Mouse (Mus musculus) frontal cortex, postnatal 14 days (tissue): Measurements from ENCODE around the gene Samd10.

Experiments
- DNase-seq, 2 experiments: peaks; one replicate each; pipeline ENCODE4 v3.0.0; 2022; ENCODE audit warnings: low spot score in 2 of 2

Gene Samd10

DNA sequence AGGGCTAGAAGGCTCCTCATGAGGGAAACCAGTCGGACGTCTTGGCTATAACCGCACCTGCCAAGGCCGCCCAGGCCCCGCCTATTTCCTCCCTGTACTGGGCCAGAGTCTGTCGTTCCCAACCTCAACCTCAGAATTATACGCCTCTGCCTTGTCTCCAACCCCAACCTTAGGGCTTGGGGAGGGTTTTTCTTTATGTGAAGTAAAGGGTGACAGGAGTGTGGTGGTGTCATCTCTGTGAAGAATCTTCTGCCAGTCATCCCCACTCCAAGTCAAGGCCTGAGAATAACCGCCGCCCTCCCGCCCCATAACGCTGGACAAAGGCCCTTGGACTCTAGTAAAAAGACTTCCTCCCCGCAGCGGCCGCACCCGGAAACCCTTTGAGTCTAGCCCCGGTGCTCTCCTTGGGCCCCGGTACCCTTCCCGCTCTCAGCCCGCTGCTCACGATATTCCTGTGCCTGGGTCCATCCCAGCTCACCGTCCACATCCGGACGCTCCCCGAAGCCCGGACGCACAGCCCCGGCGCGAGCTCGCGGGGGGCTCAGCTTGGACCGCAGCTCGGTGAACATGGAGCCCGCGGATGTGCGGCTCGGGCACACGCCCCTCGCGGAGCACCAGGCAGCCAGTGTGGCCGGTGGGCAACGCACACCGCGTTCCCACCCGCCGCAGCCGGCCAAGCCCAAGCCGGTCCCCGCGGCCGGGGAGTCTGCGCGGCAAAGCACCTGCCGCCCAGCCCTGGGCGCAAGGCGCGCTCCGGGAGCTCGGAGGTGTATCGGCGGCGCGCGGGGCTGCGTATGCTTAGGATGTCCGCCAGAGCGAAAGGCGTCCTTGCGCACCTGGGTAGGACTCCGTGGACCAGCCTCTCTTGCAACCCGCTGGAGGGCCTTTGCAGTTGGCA lies at the start of gene Samd10:
Gene Samd10 (minus strand): TSS at position 759 of the 898 bp plus-strand sequence.
- peak in 1 of 2 experiments; percentile 51 for DNase-seq

DNA sequence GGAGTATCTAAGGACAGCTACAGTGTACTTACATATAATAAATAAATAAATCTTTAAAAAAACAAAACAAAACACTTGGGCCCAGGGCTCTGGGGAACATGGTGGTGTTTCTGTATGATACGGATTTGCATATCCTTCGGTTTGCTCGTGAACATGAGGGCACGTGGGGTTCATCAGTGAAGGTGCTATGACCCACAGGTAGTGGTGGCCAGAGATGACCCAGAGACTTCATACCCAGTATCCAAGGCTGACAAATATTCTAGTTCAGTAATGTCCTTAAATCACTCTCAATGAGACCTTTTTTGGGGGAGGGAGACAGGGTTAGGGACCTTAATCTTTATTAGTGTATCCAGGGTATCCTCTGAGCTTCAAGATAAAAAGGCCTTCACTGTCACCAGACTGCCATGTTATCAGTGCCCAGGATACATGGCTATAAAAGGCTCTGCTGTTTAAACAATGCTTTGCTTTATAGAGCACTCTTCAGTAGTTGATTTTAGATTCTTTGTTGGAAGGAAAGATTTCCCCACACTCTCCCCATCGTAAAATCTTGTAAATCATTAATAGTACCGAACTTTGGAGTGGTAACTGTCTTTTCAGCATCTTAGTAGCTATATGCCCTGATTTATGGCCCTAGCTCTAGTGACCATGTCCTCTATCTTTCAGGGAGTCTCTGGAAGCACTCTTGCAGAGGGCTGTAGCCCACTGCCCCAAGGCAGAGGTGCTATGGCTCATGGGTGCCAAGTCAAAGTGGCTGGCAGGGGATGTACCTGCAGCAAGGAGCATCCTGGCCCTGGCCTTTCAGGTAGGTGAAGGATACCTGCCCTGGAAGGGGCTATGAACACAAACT lies 47.8 kb upstream of the Samd10 start:
- no peak for DNase-seq

GRCm38 (mm10) chr2:181645666-181646065 lies 46.7 kb upstream of the Samd10 start:
- no peak for DNase-seq

DNA sequence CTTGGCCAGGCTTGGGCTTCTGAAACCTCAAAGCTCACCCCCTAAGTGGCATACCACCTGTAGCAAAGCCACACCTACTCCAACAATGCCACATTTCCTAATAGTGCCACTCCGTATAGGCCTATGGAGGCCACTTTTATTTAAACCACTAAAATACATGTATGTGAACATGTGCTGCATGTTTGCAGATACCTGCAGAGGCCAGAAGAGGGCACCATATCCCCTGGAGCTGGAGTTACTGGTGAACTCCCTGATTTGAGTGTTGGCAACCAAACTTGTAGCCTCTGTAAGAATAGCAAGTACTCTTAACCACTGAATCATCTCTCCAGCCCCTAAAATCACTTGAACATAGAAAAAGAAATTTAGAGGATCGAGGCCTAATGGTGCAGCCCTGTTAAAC lies 45.3 kb upstream of the Samd10 start:
- DNase-seq = no peak

- DNase-seq = no peak
Observed at GRCm38 (mm10) chr2:181635865-181636264, 36.9 kb upstream of the Samd10 start.

- no peak for DNase-seq
Observed at GRCm38 (mm10) chr2:181632624-181633023, 33.6 kb upstream of the Samd10 start.

GRCm38 (mm10) chr2:181628471-181628870 lies 29.5 kb upstream of the Samd10 start:
- no peak for DNase-seq

DNA sequence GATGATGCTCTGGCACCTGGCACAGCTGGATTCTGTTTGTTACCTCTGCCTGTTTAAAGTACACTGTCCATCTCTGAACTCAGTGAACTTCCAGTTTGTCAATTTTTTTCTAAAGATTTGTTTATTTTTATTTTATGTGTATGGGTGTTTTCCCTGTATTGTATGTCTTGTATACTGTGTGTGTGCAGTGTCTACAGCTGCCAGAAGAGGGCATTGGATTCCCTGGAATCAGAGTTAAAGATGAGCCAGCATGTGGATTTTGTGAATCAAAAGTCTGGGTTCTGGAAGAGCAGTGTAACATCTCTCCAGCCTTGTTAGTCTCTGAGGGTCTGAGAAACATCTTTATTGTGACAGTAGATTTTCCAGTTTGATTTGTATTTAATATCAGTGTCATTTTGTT lies 24.4 kb upstream of the Samd10 start:
- DNase-seq = no peak

DNA sequence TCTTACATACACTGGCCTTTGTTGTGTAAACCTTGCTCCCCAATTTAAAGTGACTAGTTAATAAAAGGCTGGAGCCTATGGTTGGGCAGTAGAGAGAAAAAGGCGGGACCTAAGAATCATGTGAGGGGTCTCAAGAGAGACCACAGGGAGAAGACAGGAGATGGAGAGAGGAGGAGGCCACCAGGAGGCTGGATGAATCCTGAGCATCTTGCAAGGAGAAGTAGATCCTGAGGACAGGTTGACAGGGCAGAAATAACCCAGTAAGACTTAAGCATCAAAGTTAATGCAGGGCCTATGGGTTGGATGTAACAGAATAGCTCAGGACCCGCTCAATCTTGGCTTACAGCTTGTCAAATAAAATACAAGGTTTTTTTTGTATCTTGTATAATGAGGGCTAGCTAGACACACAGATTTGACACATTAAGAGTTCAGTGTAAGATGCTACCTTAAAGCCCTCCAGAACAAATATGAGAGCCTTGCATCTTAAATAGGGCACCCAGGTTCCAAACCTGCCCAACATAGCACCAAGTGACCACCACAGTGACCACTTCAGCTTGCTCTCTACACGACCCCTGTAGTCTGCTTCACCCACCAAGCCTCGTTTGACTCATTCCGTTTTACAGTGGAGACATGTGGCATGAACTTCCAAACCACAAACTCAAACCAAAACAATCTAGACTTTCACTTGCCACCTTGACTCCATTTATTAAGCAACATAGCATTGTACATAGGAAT lies 19.9 kb upstream of the Samd10 start:
- no peak for DNase-seq

DNA sequence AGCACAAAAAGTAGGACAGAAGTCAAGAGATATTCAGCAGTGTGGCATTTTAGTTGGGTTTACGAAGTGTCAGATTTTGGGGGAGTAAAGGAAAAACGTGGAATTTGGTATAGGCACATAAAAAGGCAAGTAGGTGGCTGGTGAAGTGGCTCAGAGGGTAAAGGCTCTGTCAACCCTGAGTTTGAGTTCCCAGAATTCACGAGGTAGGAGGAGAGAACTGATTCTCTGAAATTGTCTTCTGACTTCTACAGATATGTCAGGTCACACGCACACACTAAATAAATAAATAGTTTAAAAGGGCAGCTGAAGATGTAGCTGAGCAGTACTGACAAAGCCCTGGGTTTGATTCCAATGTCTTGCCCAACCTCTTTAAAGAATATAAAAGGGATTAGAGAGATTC lies 3.4 kb upstream of the Samd10 start:
- no peak for DNase-seq

GRCm38 (mm10) chr2:181601751-181602145 lies 2.7 kb upstream of the Samd10 start:
- DNase-seq = no peak

- peak; percentile 96 to 97 for DNase-seq
Observed at GRCm38 (mm10) chr2:181600828-181601750, 2.1 kb upstream of the Samd10 start.

DNA sequence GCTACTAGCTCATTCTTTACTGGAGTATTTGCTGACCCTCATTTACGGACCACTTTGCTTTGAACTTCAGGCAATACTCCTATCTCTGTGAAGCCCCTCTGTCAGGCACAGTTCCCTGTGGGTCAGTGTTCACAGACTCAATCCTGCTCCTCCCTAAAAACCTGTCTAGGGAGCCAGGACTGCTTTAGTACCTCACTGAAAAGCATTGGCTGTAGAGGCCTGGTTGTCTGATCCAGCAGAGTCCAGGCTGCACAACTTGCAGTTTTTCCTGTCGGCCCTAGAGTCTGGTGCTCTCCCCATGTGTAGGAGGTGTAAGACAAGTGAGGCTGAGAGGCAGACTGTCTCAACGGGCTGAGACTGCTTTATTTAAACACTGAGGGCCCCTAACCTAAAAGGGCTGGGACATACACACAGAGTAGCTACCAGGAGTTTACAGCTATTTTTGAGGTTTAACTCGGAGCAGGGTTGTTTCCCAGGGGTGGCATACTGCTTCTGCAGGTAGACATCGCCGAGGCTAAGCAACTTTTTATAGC lies 1.3 kb upstream of the Samd10 start:
- DNase-seq = no peak

DNA sequence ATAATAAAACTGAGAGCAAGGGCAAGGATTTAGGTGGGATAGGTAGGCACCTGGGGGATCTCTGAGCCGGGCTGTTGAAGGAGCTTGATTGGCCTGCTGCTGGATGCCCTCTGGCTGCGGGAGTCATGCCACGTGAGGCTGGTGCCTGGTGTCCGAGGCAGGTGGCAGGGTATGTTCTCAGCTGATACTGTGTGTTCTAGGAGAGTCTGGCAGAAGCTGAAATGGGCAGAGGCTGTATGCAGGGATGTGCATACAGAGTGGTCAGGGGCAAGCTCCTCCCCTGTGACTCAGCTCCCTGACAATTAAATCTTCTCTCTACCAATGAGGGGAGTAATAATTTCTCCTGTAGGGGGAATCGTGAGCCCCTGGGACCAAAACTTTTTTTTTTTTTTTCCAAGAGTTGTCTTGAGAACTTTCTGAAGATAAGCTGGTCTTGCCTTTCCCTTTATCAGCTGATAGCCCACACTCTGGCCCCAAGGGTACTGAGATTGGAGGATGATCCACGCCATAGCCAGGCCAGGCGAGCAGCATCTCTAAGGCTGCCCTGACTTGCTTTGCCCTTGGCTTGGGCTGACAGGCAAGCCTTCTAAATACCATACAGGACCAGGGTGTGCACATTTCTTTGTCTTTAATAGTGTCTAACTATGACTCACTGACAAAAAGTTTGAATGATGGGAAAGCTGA lies 1.5 kb downstream of the Samd10 start:
- DNase-seq = no peak

- DNase-seq = peak in 1 of 2 experiments; percentile 6
Observed at GRCm38 (mm10) chr2:181596221-181596960, 2.6 kb downstream of the Samd10 start.

- DNase-seq = peak; percentile 9 to 12
Observed at GRCm38 (mm10) chr2:181594946-181595696, 3.9 kb downstream of the Samd10 start.

GRCm38 (mm10) chr2:181593937-181594336 lies 5.1 kb downstream of the Samd10 start:
- DNase-seq = no peak

DNA sequence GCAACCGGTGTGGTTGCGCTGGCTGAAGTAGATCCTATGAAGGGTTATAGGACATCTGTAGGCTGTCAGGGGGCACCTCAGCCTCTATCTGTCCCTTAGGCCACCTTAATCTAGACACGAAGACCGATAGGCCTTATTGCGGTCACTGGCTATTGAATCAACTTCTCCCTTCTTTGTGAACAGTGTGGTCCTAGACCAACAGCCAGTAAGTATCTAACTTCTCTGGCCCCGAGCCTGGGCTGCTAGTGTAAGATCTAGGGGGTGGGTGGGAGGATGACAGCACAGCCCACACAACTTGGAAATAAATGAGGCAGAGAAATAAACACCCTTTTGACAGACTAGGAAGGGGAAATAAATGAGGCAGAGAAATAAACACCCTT lies 6.0 kb downstream of the Samd10 start:
- DNase-seq = no peak
